Mouse (Mus musculus): ENCODE measurements at regions not wholly inside any gene's neighbourhood (a gene's known extent, or its start where the extent isn't known, plus 50 kb on each side); places are given as distances from the start of the nearest gene placed in this dataset.

GRCm38 (mm10) chr15:52565449-52565851 lies 1319.3 kb upstream of the Gm7489 start:
- no peak for TF ChIP-seq CTCF (conservative IDR thresholded peaks at IDR 0.05; ENCODE audit: low read length)
- no peak for TF ChIP-seq POU5F1 (IDR thresholded peaks at IDR 0.05; ENCODE audit: borderline replicate concordance, low read length)
- no peak for TF ChIP-seq NANOG (IDR thresholded peaks at IDR 0.05; ENCODE audit: borderline replicate concordance, low read length)

All from E14TG2a.4 (cell line).